ENCODE assay signal across 8 mouse cellular contexts in the genomic region with DNA sequence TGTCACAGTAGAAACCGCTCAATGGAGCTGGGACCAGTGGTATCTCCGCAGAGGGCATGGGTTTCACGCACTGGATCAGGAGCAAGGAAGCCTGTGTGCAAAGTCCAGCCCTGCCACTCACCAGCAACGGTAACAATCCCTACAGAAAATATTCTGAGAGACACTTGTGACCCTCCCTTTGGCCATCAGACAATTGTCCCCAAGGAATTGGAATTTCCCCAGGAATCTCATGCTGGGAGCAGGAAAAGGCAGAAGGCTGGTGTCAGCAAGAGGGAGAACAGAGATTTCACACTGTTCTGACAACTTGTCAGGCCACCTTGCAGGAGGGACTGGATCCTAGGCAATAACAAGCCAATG.
DNase-seq lines count a peak whose midpoint lies in the region; ATAC-seq and TF ChIP-seq lines count a peak whose summit lies in the region.

No protein-coding gene starts in this region.

- peak overlapping the region; percentile 85 to 95 for H3K27ac ChIP-seq in heart, embryonic 14.5 days (replicated peaks in 1 of 2; ENCODE audit: control insufficient read depth in 1 of 2, insufficient read depth in 1 of 2, low read depth in 2 of 2, low read length in 2 of 2)
- peak overlapping the region; percentile 42 for H3K27ac ChIP-seq in neural tube, embryonic 11.5 days (ENCODE audit: low read depth, low read length)
- H3K27ac ChIP-seq in limb, embryonic 14.5 days (replicated peaks; ENCODE audit: low read depth, low read length), result peak overlapping the region; percentile 80
- peak overlapping the region; percentile 73 for H3K27ac ChIP-seq in stomach, postnatal 0 days (replicated peaks)

- H3K4me3 ChIP-seq in heart, embryonic 14.5 days (ENCODE audit: control insufficient read depth in 1 of 2, insufficient read depth in 1 of 2, low read depth in 1 of 2, low read length in 2 of 2), result no peak overlapping the region
- no peak overlapping the region for H3K4me3 ChIP-seq in neural tube, embryonic 11.5 days (ENCODE audit: low read depth, low read length)
- no peak overlapping the region for H3K4me3 ChIP-seq in limb, embryonic 14.5 days (replicated peaks; ENCODE audit: low read length)
- H3K4me3 ChIP-seq in stomach, postnatal 0 days (ENCODE audit: low read depth, low read length), result no peak overlapping the region

- no peaks in the 10 kb centered on the region for H3K27me3 ChIP-seq in heart, embryonic 14.5 days (ENCODE audit: control insufficient read depth, insufficient read depth, low read length)
- no peaks in the 10 kb centered on the region for H3K27me3 ChIP-seq in neural tube, embryonic 11.5 days (ENCODE audit: control insufficient read depth, insufficient read depth, low read length)
- no peaks in the 10 kb centered on the region for H3K27me3 ChIP-seq in limb, embryonic 14.5 days (ENCODE audit: control insufficient read depth, insufficient read depth, low read length)
- no peaks in the 10 kb centered on the region for H3K27me3 ChIP-seq in stomach, postnatal 0 days (ENCODE audit: control insufficient read depth, insufficient read depth, low read length)

- H3K4me2 ChIP-seq in heart, embryonic 14.5 days (ENCODE audit: low read length), result peak overlapping the region; percentile 61
- peak overlapping the region; percentile 24 for H3K4me2 ChIP-seq in neural tube, embryonic 11.5 days (ENCODE audit: low read depth)
- peak overlapping the region; percentile 37; the same call in 1 of the 2 replicates for H3K4me2 ChIP-seq in limb, embryonic 14.5 days (replicated peaks; ENCODE audit: low read depth, low read length, severe bottlenecking)
- peak overlapping the region; percentile 29; the same call in 1 of the 2 replicates for H3K4me2 ChIP-seq in stomach, postnatal 0 days (replicated peaks; ENCODE audit: low read depth)

- peak overlapping the region; percentile 72 for H3K9ac ChIP-seq in heart, embryonic 14.5 days (ENCODE audit: low read length)
- peak overlapping the region; percentile 5 for H3K9ac ChIP-seq in neural tube, embryonic 11.5 days (ENCODE audit: low read length)
- H3K9ac ChIP-seq in limb, embryonic 14.5 days (ENCODE audit: low read depth, low read length, severe bottlenecking), result no peak overlapping the region
- peak overlapping the region; percentile 48; the same call in 1 of the 2 replicates for H3K9ac ChIP-seq in stomach, postnatal 0 days (ENCODE audit: low read length)

- no peak for DNase-seq in heart, adult 9 months (ENCODE audit: low spot score in 2 of 2)
- DNase-seq in neural tube, embryonic 11.5 days (ENCODE audit: low spot score), result no peak
- no peak for DNase-seq in neural tube, embryonic 10.5 days (ENCODE audit: extremely low spot score, low spot score)
- no peak for DNase-seq in limb, embryonic 14.5 days (ENCODE audit: low spot score)
- DNase-seq in stomach, postnatal 0 days (ENCODE audit: low spot score), result no peak
- DNase-seq in layer of hippocampus, adult 11-12 months (ENCODE audit: low spot score), result no peak
- DNase-seq in right cerebral cortex, postnatal 4 days, result no peak

- ATAC-seq in heart, embryonic 14.5 days (ENCODE audit: insufficient number of reproducible peaks, insufficient read depth, low FRiP score, low read depth), result no peak
- no peak for ATAC-seq in neural tube, embryonic 11.5 days (ENCODE audit: insufficient read depth, low FRiP score, low TSS enrichment)
- no peak for ATAC-seq in limb, embryonic 14.5 days (ENCODE audit: low FRiP score, low read depth)
- ATAC-seq in stomach, postnatal 0 days (ENCODE audit: low FRiP score, low TSS enrichment), result no peak

- no peaks in the 10 kb centered on the region for H3K9me3 ChIP-seq in heart, embryonic 14.5 days (ENCODE audit: control insufficient read depth, low read length)
- H3K9me3 ChIP-seq in neural tube, embryonic 11.5 days (ENCODE audit: control insufficient read depth, low read length), result no peaks in the 10 kb centered on the region
- H3K9me3 ChIP-seq in limb, embryonic 14.5 days (ENCODE audit: control insufficient read depth, low read length), result no peaks in the 10 kb centered on the region
- no peaks in the 10 kb centered on the region for H3K9me3 ChIP-seq in stomach, postnatal 0 days (ENCODE audit: control insufficient read depth, low read length)

- no peak for TF ChIP-seq EP300 in stomach, postnatal 0 days (optimal IDR thresholded peaks at IDR 0.05)

- TF ChIP-seq CTCF in stomach, postnatal 0 days (IDR thresholded peaks at IDR 0.05; ENCODE audit: low read depth), result no peak

- TF ChIP-seq POLR2A in limb, embryonic 14.5 days (IDR thresholded peaks at IDR 0.05; ENCODE audit: borderline replicate concordance, extremely low read depth, insufficient read depth, insufficient read length), result no peak

- H3K4me1 ChIP-seq in heart, embryonic 14.5 days (ENCODE audit: control insufficient read depth in 2 of 2, insufficient read depth in 2 of 2, low read length in 2 of 2), result peaks cover 81 to 96% of the 10 kb centered on the region in 2 experiments
- peaks cover 41% of the 10 kb centered on the region for H3K4me1 ChIP-seq in neural tube, embryonic 11.5 days (ENCODE audit: control insufficient read depth, insufficient read depth, low read length)
- H3K4me1 ChIP-seq in limb, embryonic 14.5 days (ENCODE audit: control insufficient read depth, insufficient read depth, low read length), result peaks cover 75% of the 10 kb centered on the region
- H3K4me1 ChIP-seq in stomach, postnatal 0 days (replicated peaks; ENCODE audit: control insufficient read depth, insufficient read depth), result peaks cover 17% of the 10 kb centered on the region

- WGBS in heart, embryonic 14.5 days, result 16% methylated on average over 4 of the region's 4 CpGs
- WGBS in neural tube, embryonic 11.5 days, result 6% methylated on average over 4 of the region's 4 CpGs
- WGBS in limb, embryonic 14.5 days, result 11% methylated on average over 4 of the region's 4 CpGs
- 33% methylated on average over 4 of the region's 4 CpGs for WGBS in stomach, postnatal 0 days

- peaks cover 4% of the 10 kb centered on the region; the same call in 1 of the 2 replicates for H3K36me3 ChIP-seq in heart, embryonic 14.5 days (ENCODE audit: control insufficient read depth, insufficient read depth, low read length)
- no peaks in the 10 kb centered on the region for H3K36me3 ChIP-seq in neural tube, embryonic 11.5 days (ENCODE audit: control insufficient read depth, insufficient read depth, low read length)
- no peaks in the 10 kb centered on the region for H3K36me3 ChIP-seq in limb, embryonic 14.5 days (ENCODE audit: control insufficient read depth, insufficient read depth, low read length)
- H3K36me3 ChIP-seq in stomach, postnatal 0 days (ENCODE audit: control insufficient read depth, insufficient read depth, low read length), result no peaks in the 10 kb centered on the region
